Mouse (Mus musculus) urinary bladder, postnatal 14 days (tissue): ENCODE data around the gene Hist1h2bc.
A peak's percentile ranks its signal among the peaks of the same experiment; 100 is the strongest.
"Not testable (repeated sequence)": the region's sequence is repeated elsewhere in the genome, so short reads cannot be mapped to it uniquely, and the experiment has no call there.

Experiments used
- DNase-seq: peaks from one replicate; pipeline ENCODE4 v3.0.0; 2021; ENCODE audit warnings: low spot score

The Hist1h2bc gene

GRCm38 (mm10) chr13:23699767-23700166 is 15.8 kb downstream of the Hist1h2bc start:
- DNase-seq, result no peak

DNA sequence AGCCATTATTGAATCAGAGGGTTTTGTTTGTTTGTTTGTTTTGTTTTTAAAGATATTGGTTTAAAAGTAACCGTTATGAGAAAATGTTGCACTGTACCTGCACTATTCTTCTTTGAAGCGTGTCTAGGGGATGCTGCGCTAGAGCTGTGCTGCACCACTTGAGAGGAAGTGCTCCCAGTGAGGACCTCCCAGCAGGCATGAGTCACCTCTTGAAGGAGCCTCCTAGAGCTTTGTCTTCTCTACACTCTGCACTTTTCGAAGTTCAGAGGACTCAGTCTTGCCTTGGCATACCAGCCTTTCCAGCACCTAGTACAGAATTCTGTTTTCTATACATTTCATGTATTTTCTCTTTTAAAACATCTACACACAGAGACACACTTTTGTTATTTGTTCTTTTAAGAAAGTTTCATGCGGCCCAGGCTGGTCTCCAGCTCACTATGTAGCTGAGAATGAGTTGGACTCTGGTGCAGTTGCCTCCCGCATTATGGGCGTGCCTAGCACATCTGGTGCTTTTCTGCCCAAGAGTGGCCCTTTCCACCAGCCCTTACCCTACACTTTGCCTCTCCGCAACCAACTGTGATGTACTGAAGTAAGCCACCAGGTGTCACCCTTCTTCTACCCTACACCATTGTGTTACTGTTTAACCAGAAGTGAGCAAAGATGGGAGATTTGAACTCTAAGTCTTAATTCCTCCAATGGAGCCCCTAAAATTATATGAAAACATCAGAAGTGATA is 17.0 kb downstream of the Hist1h2bc start:
- DNase-seq, result peak; percentile 74

GRCm38 (mm10) chr13:23702220-23702619 is 18.2 kb downstream of the Hist1h2bc start:
- no peak for DNase-seq

DNA sequence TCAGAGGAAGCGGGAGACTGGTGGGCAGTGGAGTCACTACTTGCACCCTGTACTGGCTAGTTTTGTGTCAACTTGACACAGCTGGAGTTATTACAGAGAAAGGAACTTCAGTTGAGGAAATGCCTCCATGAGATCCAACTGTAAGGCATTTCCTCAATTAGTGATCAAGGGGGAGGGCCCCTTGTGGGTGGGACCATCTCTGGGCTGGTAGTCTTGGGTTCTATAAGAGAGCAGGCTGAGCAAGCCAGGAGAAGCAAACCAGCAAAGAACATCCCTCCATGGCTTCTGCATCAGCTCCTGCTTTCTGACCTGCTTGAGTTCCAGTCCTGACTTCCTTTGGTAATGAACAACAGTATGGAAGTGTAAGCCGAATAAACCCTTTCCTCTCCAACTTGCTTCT is 18.8 kb downstream of the Hist1h2bc start:
- DNase-seq, result not testable (repeated sequence)

DNA sequence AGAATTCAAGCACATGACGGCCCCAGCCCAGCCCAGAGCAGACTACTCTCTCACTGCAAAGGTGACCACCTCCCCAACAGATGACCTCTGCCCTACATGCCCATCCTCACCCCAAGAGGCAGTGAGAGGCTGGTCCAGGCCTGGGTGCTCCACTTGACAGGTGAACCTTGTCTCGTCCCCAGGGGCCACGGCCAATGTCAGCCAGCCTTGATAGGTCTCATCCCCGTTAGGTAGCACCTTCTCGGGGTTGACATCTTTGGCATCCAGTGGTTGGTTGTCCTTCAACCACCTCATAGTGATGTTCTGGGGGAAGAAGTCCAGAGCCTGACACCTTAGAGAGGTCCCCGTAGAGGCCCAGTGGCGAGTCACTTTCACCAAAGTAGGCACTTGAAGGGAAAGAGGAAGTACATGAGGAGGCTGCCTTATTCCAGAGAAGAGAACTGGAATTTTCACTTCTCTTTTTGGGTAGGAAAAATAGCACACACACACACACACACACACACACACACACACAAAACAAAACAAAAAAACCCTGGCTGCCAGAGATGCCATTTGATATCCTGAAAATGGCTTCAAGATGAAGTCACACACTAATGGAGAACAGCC is 21.9 kb downstream of the Hist1h2bc start:
- no peak for DNase-seq

DNA sequence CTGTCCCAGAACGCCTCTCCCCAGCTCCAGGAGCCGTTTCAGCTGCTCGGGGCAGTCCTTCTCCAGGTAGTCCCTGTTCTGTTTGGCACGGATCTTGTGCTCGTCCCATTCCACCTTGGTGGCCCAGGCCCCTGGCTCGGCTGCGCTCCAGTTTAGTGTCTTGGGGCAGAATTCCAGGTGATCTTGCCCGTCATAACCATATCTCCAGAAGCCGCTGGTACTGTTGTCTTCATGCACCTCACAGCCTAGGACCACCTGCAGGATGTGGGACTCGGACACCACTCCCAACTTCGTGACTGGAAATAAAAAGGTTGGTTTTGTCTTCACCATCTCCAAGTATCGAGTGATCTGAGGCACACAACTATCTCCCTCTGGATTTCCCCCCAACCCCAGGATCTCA is 22.8 kb downstream of the Hist1h2bc start:
- no peak for DNase-seq

GRCm38 (mm10) chr13:23708041-23708440 is 24.0 kb downstream of the Hist1h2bc start:
- no peak for DNase-seq

DNA sequence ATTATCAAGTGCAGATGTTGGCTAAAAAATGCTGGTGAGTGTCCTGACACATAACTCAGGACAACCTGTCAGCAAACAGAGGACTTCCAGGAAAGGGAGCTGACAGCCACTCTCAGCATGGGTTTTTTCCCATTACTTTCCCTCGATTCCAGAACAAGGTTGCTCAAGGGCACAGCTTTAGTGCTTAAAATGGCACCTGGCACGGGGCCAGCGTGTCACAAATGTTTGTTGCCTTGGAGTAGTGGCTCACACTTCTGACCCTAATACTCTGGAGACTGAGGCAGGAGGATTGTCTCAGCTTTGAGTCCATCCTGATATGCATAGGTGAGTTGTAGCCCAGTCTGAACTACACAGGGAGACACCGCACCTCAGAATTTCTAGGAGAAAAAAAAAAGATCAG is 24.7 kb downstream of the Hist1h2bc start:
- DNase-seq, result no peak

DNA sequence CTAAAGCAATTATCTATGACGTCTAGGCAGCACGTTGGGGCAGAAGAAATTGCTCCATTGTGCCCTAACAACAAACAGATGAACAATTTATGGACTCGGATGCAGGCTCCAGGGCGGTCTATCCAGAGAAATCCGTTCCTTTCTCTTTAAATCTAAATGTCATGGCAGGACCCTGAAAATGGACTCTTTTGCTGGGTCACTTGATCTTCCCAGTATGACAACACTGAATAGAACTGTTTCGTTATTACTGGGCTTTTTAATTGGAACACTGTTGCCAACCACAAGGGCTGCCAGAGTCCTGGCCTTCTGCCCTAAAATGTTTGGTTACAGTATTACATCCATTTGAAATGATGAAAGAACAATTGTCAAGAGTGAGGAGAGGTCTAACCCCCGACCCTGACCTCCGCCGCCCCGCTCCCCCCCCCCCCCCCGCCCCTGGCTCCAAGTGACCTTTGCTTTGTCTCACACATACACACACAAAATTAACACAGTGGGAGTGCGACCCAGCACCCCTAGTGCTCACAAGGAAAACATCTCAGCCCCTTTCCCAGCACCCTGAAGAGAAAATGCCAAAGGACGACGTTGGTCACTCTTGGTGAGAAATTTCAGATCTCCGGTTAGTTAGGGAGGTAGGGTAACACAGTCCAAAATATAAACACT is 25.8 kb downstream of the Hist1h2bc start:
- no peak for DNase-seq

DNA sequence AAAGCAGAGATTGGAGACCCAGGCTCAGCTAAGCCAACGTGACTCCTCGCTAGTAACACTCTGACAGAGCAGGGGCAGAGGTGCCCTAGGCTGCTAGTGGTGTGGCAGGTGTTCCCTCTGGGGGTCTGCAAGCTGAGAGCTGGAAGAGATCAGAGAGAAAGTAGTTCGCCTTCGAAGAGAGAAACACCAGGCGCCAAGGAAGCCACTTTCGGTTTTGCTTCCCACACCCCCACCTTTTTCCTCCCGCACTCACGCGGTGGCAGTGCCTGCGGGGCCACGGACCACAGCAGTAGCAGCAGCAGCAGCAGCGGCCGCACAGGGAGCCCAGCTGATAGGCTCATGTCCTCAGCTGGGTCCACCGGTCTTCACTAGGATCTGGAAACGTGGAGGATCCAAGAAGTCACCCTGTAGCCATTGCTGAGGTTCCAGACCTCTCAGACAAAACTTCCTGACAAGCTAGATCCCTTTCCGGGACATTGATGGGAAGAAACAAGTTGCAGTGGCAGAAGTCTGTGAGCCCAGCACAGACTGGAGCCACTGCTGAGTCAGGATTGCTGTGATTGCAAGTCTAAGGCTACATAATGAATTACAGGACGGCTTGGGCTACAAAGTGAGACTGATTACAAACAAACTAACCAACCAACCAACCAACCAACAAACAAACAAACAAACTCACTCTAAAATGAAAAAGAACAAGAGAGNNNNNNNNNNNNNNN is 26.5 kb downstream of the Hist1h2bc start, which contains the start of gene Hfe:
TSS of gene Hfe (minus strand) at position 481 of the 716 bp plus-strand sequence.
- peak; percentile 37 for DNase-seq

DNA sequence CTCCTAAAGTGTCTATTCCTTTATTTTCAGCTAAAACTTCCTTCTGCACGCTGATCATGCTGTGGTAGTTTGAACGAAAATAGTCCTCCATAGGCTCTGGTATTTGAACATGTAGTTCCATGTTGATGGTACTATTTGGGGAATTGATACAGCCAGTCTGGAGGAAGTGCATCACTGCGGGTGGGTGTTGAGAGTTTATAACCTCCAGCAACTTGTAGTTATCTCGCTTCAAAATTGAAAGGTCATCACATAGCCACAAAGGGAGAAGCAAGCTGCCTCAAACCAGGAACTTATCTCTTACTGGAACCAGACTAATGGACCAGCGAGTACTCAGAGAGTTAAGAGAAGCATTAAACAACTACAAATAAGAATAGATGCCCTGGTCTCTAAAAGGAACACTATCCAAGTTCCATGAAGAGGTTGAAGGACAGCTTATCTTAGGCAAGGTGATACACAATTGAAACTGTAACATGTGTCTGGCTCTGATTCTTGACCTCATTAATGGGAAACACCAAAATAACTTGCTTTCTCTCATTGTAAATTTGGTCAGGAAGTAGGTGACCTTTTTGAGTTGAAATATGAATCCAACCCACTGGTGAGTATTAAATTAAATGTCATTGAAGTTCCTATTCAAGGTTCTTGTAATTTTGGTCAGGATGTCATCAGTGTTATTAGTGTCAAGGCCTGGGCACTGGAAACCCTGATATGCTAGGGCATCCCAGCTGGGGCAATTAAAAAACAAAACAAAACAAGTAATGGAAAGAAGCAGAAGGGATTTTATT is 32.5 kb downstream of the Hist1h2bc start:
- no peak for DNase-seq

DNA sequence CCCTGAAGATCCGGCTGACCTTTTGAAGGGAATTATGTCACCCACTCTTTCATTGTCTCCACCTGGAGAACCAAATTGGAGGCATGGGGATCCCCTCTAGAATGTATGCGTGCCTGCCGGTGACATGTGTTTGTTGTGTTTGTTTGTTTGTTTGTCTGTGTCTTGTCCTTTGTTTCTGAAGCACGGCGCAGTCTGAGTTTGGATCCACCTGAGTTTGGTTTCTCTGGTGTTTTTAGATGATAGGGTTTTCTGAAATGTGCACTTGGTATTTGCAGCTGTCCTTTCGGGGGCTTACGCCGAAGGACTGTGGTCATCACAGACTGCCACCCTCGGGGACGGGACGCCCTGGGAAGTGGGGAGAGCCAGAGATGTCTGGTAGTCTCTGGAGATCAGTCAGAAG is 33.2 kb downstream of the Hist1h2bc start:
- no peak for DNase-seq

GRCm38 (mm10) chr13:23717593-23718245 is 33.7 kb downstream of the Hist1h2bc start:
- not testable (repeated sequence) for DNase-seq

GRCm38 (mm10) chr13:23724239-23724638 is 40.2 kb downstream of the Hist1h2bc start:
- DNase-seq, result no peak

DNA sequence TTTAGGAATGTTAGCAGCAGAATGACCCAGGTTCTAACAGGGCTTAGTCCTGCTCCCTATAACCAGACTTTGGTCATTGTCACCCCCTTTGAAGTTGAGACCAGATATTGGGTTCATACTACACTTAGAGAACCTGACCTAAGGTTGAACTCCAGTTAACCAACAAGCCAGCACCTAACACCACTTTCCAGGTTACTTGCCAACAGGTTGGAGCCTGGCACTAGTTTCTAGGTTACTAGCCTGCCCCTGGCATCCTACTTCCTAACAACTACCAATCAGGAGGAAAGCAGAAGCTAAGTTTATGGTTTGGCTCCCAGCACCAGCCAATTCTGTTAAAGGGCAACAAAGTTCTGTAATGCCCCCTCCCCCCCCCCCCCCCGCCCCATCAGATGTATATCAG is 41.2 kb downstream of the Hist1h2bc start:
- DNase-seq, result no peak

DNA sequence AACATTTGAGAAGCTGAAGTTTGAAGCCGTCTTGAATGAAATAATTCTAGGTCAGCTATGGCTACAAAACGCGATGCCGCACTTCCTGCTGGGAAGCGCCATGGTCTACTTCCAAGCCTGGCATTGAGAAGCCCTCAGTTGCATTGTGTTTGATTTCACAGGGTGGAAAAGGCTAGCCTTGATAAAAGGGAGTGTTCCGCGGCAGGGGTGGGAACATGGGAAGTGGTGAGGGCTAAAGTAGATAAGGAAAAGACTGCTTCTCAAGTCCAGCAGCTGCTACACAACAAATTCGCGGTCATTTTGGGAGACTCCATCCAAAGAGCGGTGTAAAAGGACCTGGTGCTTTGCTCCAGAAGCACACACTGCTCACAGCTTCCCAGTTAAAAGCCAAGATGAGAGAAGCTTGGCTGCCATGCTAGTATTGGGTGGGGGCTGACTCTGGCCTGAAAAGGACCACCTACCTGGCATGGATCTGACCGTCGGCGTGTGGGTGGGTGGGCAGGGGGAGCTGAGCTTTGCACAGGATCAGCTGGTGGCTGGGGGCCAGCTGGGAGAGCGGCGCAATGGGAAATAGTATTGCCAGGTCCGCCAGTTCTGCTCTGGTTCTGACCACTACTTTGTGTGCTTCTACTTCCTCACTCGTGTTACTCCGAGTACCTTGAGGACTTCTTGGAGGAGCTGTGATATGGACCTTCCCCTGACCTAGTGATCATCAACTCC is 44.6 kb downstream of the Hist1h2bc start:
- no peak for DNase-seq

GRCm38 (mm10) chr13:23729192-23729525 is 45.2 kb downstream of the Hist1h2bc start:
- DNase-seq, result no peak

DNA sequence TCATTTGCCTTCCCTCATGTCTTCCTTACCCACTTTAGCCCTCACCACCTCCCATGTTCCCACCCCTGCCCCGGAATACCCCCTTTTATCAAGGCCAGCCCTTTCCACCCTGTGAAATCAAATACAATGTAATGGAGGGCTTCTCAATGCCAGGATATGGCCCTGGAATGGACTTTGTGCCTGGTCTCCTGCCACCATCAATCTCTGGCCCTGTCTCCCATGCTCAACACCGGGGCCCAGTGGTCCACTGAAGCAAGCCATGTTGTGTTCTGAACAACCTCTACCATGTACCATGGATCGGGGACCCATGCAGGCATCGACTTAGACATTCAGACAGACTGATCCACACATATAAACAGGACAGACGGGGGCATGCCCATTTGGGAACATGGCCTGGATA is 45.7 kb downstream of the Hist1h2bc start:
- DNase-seq, result no peak

DNA sequence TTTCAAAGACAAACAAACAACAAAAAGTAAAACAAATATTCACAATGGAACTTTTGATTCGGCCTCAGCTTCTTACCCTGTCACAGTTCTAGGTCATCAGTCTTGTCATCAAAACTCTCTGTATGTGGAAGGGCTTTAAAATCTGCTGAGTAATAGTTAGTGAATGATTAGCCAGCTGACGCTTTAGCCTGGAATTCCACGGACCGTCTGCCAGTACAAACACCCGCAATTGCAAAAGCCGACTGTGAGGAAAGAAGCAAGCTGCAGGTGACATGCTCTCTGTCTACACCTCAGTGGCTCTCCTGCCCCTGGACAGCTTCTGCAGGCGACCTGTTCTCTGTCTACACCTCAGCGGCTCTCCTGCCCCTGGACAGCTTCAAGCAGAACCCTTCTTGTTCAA is 46.5 kb downstream of the Hist1h2bc start:
- peak; percentile 39 for DNase-seq

GRCm38 (mm10) chr13:23732156-23732804 is 48.3 kb downstream of the Hist1h2bc start:
- DNase-seq, result no peak
